Mouse (Mus musculus): ENCODE measurements around the gene Cpvl. TPM values are rescaled to one million over a fixed set of nuclear protein-coding genes. Genes with fewer than 3 reads are reported as not detected.

Gene Cpvl
- not detected for total RNA-seq (2022)

DNA sequence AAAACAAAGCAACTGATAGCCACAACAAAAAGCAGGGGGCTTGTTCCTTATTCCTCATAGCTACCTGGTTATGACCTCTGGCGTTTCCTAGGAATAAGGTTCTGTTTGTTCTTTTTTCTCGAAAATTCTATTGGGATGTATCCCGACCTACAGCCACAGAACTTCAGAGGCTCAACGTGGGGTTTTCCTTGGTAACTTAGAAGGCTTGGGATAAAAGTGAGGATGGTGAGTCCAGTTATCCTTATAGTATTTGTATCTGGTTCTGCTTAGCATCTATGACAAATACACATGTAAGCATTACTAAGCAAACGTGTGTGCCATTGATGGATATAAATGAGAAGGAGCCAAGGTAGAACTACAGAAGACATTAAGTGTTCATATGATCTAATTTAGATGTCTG, at the start of gene Cpvl:
Cpvl (minus strand) TSS at position 101 of the 400 bp plus-strand sequence.
- DNase-seq (ENCODE audit: low spot score in 2 of 2), result no peak

DNA sequence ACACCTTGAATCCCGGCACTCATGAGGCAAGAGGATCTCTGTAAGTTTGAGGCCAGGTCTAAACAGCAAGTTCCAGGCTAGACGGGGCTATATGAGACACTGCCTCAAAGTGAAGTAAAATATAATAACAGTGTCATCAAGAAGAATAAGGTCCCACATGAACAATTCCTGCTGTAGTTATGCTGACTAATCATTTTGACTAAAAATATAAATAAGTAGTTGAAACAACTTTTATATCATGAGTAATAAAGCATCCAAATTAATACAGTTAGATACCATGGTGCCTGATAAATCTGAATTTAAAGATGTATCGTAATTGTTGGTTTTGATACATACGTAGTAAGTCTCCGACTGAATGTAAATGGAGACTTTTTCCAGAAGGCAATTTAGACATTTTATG, 45.4 kb upstream of the Cpvl start:
- no peak for DNase-seq (ENCODE audit: low spot score in 2 of 2)

DNA sequence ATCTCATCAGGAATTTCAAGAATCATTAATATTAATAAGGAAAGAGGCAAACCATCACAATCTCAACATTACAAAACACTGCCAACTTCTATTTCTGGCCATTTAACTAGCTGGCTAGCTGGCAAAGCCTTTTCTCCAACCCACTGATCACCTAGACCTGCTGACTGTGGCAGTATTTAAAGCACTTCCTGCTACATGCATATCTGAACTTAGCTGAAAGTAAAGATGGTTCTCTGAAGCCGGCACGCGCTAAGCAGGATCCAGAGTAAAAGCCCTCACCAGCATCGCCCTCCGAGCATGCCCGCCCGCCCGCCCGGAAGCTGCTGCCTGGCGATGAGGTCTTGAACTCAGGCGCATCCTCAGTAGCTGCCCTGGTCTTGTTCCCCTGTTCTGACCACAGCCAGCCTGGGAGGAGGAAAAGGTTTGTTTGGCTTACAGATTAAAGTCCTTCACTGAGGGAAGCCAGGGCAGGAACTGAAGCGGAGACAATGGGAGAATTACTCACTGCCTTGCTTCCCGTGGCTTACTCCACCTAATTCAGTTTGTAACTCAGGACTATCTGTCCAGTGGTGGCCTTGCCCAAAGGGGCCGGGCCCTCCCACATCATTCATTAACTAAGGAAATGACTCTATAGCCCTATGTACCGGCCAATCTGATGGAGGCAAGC, 42.8 kb upstream of the Cpvl start:
- no peak for DNase-seq (ENCODE audit: low spot score in 2 of 2)

DNA sequence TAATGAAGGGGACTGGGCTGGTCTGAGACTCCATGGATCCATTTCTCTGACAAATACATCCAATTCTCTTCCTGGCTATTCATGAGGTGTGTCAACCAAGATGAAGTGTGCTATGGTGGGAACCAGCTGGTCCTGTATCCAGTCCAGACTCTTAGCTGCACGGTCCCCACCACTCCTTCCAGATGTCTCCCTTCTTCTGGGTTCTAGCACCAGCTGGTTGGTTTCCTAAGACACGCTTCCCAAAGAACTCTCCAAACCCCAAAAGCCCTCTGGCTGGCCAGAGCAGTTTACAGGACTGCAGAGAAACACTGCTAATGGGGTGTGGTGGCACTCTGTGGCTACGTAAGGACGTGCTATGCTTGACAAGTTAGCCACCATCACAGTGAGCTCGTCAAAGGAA, 40.4 kb upstream of the Cpvl start:
- DNase-seq (ENCODE audit: low spot score in 2 of 2), result no peak

DNA sequence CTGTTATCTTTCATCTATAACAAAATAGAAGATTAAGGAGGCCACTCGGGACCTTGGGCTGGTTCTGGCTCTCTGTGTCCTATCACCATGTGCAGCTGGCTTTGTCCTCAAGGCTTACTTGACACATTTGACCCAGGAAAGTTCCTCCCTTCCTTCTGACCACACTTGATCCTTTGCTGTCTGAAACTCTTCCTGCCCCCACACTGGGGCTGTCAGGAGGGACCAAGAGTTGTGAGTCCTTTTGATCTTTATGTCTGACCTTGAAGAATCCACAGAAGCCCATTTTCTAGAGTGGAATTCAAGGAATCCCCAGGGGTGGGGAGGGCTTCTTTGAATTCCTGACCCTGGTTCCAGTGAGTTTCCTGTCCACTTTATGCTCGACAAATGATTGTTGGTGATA, 39.6 kb upstream of the Cpvl start:
- no peak for DNase-seq (ENCODE audit: low spot score in 2 of 2)

DNA sequence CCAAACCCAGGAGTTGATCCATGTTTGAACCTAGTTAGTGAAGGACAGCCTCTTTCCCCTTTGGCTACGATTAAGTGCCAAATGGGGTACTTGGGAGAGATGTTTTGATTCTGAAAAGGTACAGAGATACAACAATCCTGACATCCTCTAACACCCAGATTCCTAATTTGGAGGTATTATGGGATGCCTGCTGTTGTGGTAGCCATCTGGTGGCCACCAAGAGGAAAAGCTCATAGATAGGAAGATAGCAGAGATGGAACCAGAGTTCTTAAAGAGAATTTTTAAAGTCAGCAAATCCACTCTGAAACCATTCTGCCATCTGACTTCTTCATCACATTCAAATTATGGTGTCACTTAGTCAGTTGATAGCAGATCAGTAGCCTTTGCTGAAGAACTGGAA, 33.7 kb upstream of the Cpvl start:
- no peak for DNase-seq (ENCODE audit: low spot score in 2 of 2)

DNA sequence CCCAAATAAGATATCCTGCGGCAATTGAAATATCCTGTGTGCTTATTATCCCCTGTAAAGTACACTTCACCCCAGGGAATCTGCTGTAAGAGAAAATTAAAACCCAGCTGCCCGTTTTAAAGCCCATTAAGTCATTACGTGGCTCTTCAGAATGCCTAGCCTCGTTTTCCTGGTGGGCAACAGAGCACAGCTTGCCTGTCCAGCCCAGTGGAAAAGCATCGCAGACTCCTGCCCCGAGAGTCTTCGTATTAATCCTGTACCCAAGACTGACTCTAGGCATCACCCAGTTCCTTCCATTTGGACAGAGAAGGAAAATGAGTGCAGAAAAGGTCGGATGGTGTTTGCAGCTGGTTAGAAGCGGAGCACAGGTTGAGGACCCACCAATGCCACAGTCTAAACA, 31.9 kb upstream of the Cpvl start:
- DNase-seq (ENCODE audit: low spot score in 2 of 2), result no peak

DNA sequence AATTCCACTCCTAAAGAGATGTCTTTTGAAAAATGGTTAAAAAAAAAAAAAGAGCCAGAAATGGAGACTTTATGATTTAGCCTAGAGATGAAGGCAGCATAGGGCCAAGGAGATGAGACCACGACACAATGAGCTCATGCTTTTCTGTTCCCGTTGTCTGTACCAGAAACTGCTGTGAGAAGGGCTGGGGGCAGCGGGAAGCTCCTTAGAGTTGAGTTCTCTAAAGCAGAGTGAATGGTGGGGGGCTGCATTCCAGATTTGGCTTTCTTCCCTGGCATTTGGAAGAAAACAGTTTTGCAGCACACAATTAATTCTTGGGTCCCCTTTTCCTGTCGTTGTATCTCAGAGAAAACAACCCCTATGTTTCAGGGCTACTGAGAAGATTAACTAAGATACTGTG, 30.8 kb upstream of the Cpvl start:
- DNase-seq (ENCODE audit: low spot score in 2 of 2), result no peak

DNA sequence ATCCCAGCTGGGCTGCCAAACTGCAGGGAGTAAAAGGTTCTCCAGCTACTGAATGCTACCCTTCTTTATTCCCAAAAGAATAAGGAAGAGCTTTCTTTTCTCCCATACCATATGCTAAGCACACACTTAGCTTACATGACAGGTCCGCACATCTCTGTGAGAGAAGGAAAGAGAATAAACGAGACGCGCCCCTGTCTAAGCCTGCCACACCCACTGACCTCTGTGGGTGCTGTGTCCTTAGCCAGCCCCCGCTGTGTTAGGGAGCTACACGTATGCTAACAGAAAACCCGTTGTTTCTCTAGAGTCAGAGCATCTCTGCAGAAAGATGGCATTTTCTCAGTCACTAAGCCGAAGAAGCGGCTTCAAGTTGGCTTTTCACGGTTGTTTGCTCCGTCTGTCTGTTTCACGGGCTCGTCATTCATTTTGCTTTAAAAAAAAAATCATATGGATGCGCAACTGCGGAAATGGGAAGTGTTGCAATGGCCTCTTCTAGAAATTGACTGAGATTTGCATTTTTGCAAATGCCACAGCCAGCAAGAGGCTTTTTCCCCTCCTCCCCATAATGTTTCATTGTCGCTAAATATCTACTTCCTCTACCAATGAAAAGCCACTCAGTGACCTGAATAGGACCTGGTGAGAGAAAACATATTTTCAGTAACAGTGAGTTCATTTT, 30.1 kb upstream of the Cpvl start:
- peak in 1 of 2 experiments; percentile 3 for DNase-seq (ENCODE audit: low spot score in 2 of 2)

DNA sequence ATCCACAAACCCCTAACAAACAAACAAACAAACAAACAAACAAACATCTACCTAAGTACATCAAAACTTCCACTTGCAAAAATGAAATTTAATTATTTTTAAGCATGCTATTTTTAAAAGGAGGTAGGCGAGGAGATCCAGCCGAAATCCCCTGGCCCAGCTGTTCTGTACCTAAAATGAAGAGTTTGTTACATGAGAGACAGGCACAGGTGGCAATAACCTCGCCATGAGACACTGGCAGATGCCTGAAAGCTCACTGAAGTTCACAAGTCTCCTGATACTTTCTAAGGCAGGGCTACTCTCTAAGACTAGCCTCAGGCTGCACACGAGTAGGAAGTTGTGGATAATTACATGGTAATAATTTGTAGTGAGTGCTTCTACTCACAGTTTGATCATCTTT, 26.8 kb upstream of the Cpvl start:
- DNase-seq (ENCODE audit: low spot score in 2 of 2), result no peak

DNA sequence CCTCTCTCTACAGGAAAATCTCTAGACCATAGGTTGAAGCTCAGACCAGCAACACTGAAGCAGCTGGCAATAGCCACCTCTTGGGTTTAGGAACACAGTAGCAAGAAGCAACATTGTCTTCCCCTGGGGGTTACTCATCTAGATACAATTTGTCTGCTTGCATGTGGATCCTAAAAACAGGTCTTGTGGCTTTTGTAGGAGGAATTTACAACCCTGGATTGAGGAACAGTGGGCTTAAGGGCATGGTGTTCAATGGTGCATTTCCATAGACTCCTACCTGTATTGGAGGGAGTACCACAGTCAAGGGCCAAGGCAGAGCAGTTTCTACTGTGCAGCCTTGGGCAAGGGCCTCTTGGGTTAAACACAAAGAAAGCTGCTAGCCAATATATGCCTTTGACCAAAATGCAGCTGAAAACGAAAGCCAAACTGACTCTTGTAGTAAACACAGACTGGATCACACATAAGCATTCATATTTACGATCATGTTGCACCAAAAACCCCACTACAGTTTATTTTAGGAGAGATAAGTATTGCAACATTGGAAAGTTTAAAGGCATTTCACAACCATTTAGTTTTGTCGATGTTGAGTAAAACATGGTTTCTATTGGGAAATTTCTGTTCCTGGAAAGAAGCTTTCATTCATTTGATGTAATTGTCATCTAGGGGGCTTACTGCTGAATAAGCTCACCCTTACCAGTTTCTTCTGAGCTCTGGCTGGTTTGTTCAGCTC, 17.9 kb upstream of the Cpvl start:
- DNase-seq (ENCODE audit: low spot score in 2 of 2), result no peak

DNA sequence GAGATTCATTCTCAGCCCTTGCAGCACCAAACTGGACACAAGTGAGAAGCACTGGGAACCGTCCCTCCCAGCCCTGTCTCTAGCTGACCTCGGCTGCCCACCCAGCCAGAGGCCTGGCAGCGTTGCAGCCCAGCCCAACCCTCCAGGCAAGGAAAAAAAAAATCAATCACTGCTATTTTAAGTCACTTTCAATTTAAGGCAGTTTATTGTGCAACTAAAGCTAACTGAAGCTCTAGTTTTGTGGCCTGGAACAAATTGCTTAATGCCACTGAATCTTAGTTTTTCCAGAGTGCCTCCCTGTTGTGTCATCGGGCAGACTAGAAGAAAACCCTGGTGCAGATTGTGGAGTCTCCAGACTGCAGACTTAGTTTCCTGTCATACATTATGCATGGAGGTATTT, 17.0 kb upstream of the Cpvl start:
- no peak for DNase-seq (ENCODE audit: low spot score in 2 of 2)

DNA sequence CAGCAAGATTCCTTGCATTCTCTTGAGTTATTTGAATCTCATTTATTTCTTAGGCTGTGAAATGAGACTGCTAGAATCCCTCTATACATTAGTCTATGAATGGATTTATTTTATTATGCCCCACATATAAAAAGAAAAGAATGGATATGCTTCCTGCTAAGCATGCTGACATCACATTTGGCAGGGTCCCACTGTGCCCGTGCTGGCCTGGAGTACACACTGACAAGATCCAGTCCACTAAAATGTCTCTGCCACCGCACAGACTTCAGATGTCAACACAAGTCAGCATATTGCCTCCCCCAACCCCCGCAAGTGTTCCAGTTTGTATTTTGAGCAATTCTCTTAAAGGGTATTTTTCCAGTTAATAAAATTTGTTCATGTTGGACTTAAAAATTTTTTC, 13.9 kb upstream of the Cpvl start:
- DNase-seq (ENCODE audit: low spot score in 2 of 2), result no peak

DNA sequence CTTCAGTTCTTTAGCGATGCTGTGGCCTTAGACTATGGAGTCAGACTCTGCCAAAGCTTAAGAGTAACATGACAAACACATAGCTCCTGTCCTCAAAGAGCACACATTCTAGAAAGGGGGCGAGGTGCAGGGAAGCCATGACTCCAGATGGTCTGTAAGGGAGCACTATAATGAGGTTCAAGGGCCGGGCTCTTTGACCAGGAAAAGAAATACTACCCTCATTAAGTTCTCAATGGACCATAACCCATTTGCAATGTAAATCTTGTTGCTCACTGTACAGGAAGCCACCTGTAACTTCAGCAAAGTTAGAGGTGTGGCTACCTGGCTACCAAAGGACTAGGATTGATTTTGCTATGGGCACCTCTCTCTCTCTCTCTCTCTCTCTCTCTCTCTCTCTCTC, 8.8 kb upstream of the Cpvl start:
- DNase-seq (ENCODE audit: low spot score in 2 of 2), result no peak

DNA sequence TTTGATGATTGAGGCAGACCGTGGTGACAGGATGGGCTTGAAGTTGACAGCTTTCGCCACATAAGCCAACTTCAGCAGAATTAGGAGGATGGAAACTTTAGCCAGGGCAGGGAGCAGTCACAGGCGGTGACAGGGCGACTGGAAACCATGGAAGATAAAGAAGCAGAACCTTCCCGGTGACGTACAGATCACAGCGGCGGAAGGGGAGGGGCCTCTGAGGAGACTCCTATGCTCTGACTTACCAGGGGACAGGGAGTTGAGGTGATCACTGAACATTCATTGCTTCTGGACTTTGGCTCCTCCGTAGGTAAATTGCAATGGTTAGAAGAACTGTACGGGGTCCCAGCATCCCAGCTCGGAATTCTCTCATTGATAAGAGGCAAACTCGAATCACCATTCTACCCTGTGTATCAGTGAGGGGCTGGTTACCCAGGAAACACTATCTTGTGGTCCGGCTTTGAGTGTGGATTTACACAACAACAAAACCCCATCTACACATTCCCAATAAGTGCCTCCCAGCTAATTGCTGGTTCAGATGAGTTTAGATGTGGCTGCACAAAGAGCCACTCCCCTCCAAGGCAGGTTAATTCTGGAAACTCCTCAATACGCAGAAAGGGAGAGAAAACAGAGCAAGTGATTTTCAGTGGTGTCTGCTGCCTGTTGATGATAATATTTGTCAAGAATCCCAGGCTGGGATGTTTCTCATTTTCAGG, 8.0 kb upstream of the Cpvl start:
- no peak for DNase-seq (ENCODE audit: low spot score in 2 of 2)

DNA sequence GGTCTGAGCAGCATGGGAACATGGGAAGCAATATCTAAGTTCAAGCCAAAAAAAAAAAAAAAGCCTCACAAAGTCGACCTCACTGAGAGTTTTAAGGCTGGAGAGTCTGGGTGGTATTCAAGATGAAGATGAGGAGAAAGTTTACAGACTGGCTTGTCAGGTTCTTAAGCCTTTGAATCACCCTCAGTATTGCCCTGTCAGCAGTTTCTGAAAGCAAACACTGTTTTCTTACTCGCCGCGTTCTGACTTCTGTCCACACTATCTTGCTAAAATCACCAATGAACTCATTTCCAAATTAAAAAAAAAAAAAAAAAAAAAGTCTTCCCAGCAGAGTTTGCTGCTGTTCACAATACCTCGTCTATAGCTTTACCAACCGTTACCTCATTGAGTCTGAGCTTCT, 5.3 kb upstream of the Cpvl start:
- no peak for DNase-seq (ENCODE audit: low spot score in 2 of 2)

DNA sequence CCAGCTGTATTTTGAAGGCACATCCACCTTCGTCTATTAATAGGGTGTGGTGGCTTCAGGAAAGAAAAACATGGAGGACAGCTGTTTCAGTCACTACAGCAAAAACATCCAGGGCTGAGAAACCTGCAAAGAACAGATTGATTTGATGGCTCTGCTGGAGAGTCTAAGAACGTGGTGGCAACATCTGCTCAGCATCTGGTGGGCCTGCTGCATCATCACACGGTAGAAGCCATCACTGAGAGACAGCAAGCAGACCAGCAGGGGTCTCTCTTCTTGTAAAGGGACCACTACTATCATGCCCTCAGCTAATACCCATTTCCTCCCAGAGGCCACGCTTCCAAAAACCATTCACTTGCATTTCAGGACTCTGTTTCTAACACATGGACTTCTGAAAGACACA, 4.1 kb upstream of the Cpvl start:
- DNase-seq (ENCODE audit: low spot score in 2 of 2), result no peak

DNA sequence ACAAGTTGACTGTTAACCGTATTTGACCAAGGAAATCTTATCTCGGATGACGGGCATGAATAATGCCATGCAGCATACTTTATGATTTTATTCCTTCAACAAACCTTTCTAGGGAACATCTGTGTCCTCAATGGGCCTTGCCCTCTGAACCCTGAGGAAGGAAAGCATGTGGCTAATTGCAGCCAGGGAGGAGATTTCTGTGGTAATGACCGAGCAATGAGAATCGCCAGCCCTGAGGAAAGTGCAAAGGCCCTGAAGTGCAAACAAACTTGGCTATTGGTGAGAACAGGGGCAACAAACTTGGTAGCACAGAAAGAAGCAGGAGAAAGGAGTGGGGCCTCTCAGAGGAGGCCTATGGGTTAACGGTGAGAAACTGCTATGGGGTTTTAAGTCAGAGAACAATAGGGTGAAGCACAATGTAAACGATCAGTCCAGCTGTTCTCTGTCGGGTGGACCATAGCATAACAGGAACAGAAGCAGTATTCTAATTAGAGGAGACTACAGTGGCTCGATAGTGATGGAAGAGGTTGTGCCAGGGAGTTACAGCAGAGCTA, 3.7 kb upstream of the Cpvl start:
- no peak for DNase-seq (ENCODE audit: low spot score in 2 of 2)

DNA sequence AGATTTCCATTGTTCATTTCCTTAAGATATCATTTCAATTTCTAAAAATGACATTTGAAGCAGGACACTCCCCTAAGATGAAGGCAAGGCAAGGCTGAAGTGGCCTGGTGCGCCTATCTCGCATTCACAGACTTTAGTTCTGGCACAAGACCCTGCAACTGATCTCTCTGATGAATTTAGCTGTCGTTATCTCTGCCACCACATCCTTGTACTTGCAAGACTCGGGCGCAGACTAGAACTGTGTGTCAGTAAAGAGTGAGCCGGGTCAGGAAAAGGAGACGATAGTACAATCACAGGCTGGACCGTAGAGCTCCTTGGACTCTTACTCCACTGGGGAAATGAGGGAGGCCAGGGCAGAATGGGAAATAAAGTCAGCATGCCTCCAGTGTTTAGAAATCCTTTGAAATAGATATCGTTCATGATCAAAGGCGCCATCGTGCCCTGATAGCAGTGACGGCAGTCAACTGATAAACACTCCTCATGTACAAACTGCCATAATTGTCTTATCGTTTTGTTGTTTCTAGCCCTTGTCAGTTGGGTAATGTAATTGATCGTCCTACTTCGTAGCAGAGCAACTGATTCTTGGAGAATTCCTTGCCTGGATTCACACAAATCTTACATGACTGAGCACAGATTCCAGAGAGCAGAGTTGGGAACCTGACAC, 2.5 kb upstream of the Cpvl start:
- DNase-seq (ENCODE audit: low spot score in 2 of 2), result no peak

DNA sequence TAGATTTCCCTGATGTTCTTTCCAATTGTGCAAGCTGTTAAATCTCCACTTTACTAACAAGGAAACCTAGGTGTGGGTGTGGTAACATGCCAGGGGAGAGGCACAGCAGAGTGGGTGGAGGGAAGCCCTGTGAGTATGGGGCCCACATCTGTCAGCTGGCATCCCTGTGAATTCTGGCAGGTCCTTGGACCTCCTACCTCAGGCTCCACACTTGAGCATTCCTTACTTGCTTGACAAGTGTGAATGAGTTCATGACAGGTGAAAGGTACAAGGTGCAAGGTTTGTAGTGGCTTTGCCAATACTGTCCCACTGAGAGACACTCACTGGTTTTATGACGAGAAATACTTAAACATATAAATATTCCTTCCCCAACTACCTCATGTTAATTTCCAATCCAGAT, 4.4 kb downstream of the Cpvl start:
- no peak for DNase-seq (ENCODE audit: low spot score in 2 of 2)

DNA sequence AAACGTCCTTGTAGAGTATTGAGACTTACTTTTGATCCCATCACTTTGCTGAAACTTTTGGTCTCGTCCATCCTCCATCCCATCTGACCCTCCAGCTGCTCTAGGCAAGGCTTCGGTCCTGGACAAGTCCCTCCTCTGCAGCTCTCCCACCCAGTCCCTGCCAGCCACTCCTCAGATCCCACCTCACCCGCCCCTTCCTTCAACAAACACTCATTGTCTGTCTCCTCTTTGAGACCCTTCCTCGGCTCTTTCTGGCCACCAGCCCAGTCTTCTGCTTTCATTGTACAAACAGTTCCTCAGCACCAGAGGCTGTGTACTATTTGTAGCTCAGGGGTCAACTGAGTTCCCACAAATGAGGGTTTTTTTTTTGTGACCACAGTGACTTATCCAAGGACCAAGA, 5.0 kb downstream of the Cpvl start:
- DNase-seq (ENCODE audit: low spot score in 2 of 2), result no peak

All from layer of hippocampus, adult 8-10 months (tissue).